Mouse (Mus musculus): ENCODE data around the gene Minpp1.

Gene Minpp1

DNA sequence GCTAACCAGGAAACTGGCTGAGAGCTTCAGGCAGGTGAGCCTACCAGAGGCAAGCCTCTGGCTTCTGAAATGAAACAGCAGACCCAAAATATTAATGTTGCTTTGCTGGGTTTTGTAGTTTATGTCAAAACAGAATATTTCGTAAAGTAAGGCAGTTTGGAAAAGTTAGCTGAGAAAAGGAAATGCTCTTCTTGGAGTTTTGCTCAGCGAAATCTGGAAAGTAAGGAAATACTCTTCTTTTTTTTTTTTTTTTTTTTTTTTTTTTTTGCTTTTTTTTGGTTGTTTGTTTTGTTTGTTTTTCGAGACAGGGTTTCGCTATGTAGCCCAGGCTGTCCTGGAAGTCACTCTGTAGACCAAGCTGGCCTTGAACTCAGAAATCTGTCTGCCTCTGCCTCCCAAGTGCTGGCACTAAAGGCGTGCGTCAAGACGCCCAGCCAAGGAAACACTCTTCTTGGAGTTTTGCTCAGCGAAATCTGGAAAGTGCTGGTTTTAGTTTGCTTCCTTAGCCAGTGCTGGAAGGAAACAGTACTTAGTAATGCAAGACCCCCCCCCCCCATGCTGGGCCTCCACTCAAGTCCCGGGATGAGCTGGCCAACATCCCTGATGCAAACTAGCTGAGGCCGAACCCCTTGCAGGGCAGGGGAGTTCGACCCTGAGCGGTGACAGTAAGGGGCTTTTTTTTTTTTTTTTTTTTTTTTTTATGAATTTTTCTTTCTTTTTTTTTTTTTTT lies 3.8 kb downstream of the Minpp1 start:
- no peak for DNase-seq (ENCODE audit: low read depth, low spot score)

- DNase-seq (ENCODE audit: low read depth, low spot score) = no peak
These were observed 5.4 kb downstream of the Minpp1 start for GRCm38 (mm10) chr19:32490976-32491375.

GRCm38 (mm10) chr19:32492339-32492738 lies 6.8 kb downstream of the Minpp1 start:
- no peak for DNase-seq (ENCODE audit: low read depth, low spot score)

- no peak for DNase-seq (ENCODE audit: low read depth, low spot score)
These were observed 7.4 kb downstream of the Minpp1 start for GRCm38 (mm10) chr19:32492981-32493380.

GRCm38 (mm10) chr19:32493471-32493870 lies 7.9 kb downstream of the Minpp1 start:
- DNase-seq (ENCODE audit: low read depth, low spot score) = no peak

DNA sequence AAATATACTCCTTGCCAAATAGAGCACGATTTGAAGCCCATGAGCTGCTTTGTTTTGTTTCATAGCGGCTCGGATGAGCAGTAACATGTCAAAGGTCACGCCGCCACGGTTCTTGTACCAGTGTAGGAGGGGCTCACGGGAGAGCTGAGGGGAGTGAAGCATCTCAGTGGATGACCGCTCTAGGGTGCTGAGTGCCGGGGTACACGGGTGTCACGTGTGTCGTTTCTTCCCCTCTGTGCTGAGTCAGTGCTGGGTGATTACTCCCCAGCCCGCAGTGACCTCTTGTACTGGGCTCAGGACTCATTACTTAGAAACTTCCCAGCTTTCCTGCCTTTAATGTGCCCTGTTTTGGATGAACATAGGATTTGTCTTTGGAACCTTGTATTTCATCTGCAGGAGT lies 9.0 kb downstream of the Minpp1 start:
- no peak for DNase-seq (ENCODE audit: low read depth, low spot score)

GRCm38 (mm10) chr19:32495034-32495433 lies 9.5 kb downstream of the Minpp1 start:
- no peak for DNase-seq (ENCODE audit: low read depth, low spot score)

- DNase-seq (ENCODE audit: low read depth, low spot score) = no peak
These were observed 11.8 kb downstream of the Minpp1 start for GRCm38 (mm10) chr19:32497411-32497810.

GRCm38 (mm10) chr19:32498002-32498401 lies 12.4 kb downstream of the Minpp1 start:
- no peak for DNase-seq (ENCODE audit: low read depth, low spot score)

DNA sequence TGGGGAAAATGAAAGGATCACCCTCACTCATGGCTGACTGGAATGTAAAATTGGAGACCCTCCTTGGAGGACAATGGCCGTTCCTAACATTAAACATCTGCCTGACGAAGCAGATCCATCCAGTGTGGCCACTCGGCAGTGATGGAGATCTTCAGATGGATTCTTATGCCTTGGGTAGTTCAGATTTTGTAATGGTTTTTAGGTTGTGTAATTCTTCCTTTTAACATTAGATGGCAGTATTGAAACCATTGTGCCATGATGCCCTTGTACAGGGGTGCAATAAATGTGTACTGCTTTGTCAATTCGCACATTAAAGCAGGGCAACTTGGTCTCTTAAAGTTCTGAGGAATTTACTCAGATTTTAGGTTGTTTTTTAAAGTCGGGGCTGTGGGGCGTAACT lies 15.8 kb downstream of the Minpp1 start:
- no peak for DNase-seq (ENCODE audit: low read depth, low spot score)

DNA sequence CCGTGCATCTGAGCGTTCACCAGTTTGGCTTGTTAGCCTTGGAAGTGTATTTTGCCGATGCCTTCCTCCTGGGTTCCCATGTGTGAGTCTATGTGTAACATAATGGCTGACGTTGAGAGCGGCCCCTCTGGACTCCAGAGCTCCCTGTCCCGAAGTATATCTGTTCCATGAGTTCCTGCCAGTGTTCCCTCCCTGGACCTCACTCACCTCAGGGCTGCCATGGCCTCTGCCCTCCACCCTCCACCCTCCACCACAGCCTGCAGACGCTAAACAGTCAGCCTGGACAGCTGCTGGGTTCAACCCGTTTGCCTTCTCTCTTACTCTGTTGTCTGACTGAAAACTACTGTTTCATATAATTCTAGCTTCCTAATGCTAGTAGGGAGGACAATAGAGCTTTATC lies 20.5 kb downstream of the Minpp1 start:
- DNase-seq (ENCODE audit: low read depth, low spot score) = no peak

GRCm38 (mm10) chr19:32506514-32506913 lies 20.9 kb downstream of the Minpp1 start:
- no peak for DNase-seq (ENCODE audit: low read depth, low spot score)

- no peak for DNase-seq (ENCODE audit: low read depth, low spot score)
These were observed 21.5 kb downstream of the Minpp1 start for GRCm38 (mm10) chr19:32507100-32507499.

DNA sequence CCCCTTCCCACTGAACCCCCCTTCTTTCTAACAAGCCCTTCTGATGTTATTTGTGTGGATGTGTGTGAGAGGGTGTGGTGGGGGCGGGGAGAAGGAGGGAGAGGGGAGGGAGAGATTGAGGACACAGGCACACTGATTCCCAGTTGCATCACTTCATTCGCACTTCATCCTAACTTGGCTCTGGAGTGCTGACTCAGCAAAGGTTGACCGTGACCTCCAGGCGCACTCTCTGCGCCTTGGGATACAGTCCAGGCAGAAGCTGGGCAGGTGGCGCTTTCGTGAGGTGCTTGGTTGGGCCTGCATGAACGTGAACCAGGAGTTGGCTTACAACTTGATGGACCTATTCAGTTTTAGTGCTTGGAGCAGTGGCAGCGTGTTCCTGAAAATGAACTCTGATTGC lies 22.0 kb downstream of the Minpp1 start:
- no peak for DNase-seq (ENCODE audit: low read depth, low spot score)

DNA sequence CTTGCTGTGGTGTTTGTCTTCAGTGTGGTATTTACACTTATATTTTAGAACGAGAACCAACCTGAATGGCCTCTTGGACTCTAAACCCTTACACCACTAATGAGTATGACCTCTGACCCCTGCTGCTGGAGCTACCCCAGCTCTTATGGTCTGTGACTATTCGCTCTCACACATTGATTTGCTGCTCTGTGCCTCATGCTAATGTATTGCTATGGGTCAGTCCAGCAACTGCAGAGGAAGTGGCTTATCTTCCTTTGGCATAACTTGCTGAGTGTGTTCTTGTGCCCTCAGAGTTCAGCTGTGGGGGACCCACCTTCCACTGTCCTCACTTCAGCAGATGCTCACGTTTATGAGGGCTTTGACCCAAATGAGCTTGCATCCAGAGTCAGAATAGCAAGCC lies 24.7 kb downstream of the Minpp1 start:
- DNase-seq (ENCODE audit: low read depth, low spot score) = no peak

DNA sequence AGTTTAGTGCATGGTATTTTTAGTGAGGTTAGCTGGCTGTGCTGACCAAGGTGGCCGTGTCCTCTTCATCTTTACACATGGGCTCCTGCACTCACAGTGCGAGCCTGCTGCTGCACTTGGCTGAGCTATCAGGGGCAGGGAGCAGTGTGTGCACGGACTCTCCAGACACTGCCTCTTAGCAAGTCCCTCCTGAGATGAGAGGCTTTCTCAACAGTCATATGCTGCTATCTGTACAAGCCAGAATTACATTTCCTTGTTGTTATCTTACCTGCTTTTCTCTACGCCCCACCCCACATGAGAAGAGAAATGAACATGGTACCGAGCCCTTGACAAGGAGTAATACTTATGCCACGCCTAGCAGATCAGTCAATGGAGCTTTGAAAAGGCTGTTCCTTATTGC lies 25.4 kb downstream of the Minpp1 start:
- no peak for DNase-seq (ENCODE audit: low read depth, low spot score)

- no peak for DNase-seq (ENCODE audit: low read depth, low spot score)
These were observed 26.9 kb downstream of the Minpp1 start for GRCm38 (mm10) chr19:32512518-32512917.

DNA sequence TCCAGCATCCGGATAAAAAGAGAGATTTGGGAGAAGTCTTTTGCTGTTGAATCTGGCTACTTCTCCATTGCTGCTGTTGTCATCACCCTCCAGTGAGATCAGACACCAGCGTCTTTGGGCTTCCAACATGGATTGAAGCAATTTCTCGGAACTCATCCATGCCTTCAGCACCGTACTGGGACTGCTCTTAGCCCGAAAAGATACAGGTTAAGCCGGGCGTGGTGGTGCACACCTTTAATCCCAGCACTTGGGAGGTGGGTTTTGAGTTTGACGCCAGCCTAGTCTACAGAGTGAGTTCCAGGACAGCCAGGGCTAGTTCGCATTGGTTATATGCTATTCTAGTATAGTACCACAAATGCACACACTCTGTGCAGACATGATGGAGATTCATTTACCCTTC lies 31.0 kb downstream of the Minpp1 start:
- DNase-seq (ENCODE audit: low read depth, low spot score) = no peak

DNA sequence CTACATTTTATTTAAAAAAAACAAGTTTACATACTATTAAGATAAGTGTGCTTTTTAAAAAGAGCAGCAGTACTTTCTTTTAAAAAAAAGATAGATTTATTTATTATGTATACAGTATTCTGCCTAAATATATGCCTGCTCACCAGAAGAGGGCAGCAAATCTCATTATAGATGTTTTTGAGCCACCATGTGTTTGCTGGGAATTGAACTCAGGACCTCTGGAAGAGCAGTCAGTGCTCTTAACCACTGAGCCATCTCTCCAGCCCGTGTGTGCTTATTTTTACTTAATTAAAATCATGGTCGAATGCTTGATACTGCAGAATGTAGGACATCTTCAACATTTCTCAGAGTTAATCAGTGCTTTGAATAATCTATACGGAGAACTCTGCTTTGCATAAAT lies 35.9 kb downstream of the Minpp1 start:
- DNase-seq (ENCODE audit: low read depth, low spot score) = no peak

DNA sequence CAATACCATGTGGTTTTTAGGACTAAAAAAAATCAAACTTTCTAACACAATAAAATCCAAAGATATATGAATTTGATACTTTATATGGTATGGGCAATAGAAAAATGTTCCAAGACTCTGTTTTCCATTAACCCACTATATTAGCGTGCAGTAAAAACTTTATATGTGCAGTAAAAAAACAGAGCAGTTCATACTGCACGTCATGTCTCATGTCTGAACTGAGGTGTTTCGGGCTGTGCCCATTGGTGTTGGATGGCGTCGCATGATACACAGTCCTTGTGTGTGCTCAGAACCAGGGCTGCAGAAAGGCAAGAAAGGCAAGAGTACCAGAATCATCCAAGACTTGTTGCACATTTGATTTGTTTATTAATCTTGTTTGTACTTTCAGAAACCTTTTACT lies 36.7 kb downstream of the Minpp1 start:
- no peak for DNase-seq (ENCODE audit: low read depth, low spot score)

- DNase-seq (ENCODE audit: low read depth, low spot score) = no peak
These were observed 37.3 kb downstream of the Minpp1 start for GRCm38 (mm10) chr19:32522753-32523307.

- DNase-seq (ENCODE audit: low read depth, low spot score) = no peak
These were observed 38.4 kb downstream of the Minpp1 start for GRCm38 (mm10) chr19:32523769-32524515.

- DNase-seq (ENCODE audit: low read depth, low spot score) = no peak
These were observed 38.9 kb downstream of the Minpp1 start for GRCm38 (mm10) chr19:32524516-32524860.
